Mouse (Mus musculus) brain, embryonic 14.5 days (tissue): Measurements from ENCODE around the gene Prrxl1. TPM values are rescaled to one million over a fixed set of nuclear protein-coding genes. Genes with fewer than 3 reads are reported as not detected.

Experiments used
- DNase-seq: peaks from one replicate; pipeline ENCODE4 v3.0.0-alpha.2; 2011; ENCODE audit warnings: low read depth
- CTCF ChIP-seq: fragments of 200-500 bp; IDR thresholded peaks from 2 replicates; pipeline ENCODE4 v1.5.1; 2012; ENCODE audit warnings: inconsistent platforms, mild to moderate bottlenecking, moderate library complexity, borderline replicate concordance; ENCODE audit not compliant: insufficient read depth, insufficient read length; ENCODE audit errors: extremely low read depth
- POLR2A ChIP-seq: fragments of 200-500 bp; IDR thresholded peaks from 2 replicates; pipeline ENCODE4 v1.6.1; 2012; ENCODE audit warnings: mild to moderate bottlenecking, inconsistent platforms, borderline replicate concordance; ENCODE audit not compliant: poor library complexity, insufficient read depth, insufficient read length, severe bottlenecking; ENCODE audit errors: extremely low read depth
- polyA plus RNA-seq: library from polyadenylated mRNA; depleted of rRNA; stranded (reverse); fragments of >200 nt; gene quantifications from 2 replicates; pipeline ENCODE4 v1.2.3, GENCODE M21; 2012; rRNA removed

Prrxl1 gene
- 1.3 and 7.0 TPM in 2 replicates for polyA plus RNA-seq

DNA sequence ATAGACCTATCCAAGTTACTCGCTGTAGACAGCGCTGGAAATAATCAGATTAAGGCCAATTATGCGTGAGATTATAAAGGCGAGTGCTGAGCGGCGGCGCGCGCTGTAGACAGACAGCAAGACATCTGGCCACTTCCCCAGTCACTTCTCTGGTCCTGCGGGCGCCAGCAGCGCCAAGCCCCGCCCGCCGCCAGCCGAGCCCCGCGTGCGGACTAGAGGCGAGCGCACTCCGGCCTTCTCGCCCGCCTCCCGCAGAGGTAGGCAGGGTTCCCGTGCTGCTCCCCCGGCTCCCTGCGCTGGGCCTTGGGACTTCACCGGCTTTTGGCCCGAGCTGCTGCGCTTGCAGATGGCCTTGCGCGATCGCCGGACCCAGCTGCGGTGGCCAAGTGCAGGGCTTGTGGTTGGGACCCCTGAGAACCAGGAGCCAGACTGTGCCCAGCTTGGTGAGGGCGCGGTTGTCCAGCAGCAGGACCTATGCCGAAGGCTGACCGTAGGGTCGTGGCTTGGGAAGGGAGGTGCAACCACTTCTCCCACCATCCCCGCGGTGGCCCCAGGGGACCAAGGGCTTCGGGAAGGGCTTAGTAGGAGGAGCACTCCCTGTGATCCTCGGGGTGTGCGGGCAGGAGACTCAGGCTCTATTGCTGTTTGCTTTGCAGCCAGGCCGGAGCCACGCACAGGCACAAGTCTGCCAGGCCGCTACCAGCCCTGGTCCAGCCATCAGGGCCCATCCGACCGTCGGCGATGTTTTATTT, at the start of gene Prrxl1:
Gene Prrxl1 (plus strand): TSS at position 118 of the 752 bp plus-strand sequence.
- peak; percentile 70 for DNase-seq
- TF ChIP-seq POLR2A (no peak), CTCF (no peak)

- TF ChIP-seq POLR2A (no peak), CTCF (peak; percentile 12; the same call in 1 of the 2 replicates)
- no peak for DNase-seq
Observed at GRCm38 (mm10) chr14:32551854-32552253, 47.4 kb upstream of the Prrxl1 start.

DNA sequence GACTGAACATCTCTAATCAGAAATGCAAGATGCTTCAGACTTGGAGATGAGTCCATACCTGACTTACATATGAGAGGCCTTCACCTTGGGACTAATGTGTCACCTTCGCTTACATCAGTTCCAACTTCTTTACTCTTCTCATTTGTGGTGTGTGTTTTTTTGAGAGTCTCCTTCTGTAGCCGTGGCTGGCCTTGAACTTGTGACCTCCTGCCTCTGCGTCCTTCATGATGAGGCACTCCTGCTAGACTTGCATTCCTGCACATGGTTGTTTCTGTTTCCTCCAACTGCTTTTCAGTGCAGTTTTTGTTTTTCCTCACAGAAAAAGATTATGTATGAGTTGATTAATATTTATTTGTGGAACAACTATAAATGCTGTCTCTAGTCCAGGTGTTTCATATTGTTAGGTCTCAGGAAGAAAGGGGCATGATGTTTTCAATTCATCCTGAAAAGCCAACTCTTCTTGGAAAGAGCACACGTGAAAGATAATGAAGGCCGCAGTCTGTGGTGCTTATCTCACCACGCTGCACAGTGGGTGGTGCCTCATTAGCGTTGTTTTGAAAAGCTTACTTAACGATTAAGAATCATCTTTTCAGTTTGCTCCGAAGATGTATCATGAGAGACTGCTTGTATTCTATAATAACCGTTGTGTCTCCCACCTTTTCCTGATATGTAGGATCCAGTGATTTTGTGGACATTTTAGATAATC, 45.9 kb upstream of the Prrxl1 start:
- DNase-seq = peak; percentile 13
- TF ChIP-seq POLR2A (no peak), CTCF (no peak)

DNA sequence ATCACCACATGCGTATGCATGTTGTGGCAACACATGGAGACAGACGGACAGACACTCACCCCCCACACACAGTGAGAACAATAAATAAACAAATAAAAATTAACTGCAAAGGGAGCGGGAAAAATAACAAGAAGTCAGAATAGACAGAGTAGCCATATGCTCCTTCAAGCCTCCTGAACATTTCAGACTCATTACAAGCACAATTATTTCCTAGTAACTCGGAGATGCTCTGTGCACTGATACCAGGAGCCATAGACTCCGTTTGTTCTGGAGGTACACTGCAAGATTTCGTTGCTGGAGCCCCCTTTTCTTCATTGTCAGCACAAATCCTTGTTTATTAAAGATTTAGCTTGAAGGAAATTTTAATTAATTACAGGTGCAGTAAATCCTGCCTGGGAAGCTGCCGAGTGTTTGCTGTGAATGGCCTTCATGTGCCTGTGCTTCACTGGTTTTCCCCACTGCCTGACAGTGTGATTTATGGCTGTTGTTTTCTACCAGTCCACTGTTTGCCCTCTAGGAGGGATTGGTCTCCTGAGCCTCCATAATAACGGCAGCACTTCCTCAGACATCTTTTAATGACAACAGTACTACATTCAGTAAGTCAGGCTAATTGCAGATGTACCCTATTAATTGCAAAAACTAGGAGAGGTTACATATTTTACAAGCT, 44.2 kb upstream of the Prrxl1 start:
- TF ChIP-seq CTCF = no peak
- TF ChIP-seq POLR2A = no peak

DNA sequence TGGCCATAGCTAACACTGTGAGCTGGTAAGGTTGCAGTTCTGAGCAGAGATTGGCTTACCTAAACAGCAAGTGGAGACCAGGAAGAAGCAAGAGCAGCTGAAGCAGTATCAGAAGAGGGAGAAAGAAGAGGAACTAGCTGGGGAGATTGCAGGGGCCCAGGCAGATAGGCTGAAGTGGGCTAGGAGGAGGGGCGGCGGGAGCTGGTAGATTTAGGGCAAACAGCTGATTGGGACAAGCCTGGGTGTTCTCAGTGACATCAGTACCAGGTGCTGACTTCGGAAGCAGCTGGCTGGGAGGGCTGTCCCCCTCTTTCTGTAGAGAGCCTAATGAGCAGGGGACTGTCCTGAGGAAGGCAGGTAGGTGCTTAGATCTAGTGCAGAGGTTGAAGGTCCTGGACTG, 37.8 kb upstream of the Prrxl1 start:
- TF ChIP-seq CTCF = no peak
- no peak for TF ChIP-seq POLR2A
- no peak for DNase-seq

More for the DNA sequence above, 44.2 kb upstream of the Prrxl1 start:
- peak; percentile 14 for DNase-seq

GRCm38 (mm10) chr14:32563661-32564060, 35.5 kb upstream of the Prrxl1 start:
- DNase-seq = no peak
- TF ChIP-seq POLR2A = no peak
- no peak for TF ChIP-seq CTCF

DNA sequence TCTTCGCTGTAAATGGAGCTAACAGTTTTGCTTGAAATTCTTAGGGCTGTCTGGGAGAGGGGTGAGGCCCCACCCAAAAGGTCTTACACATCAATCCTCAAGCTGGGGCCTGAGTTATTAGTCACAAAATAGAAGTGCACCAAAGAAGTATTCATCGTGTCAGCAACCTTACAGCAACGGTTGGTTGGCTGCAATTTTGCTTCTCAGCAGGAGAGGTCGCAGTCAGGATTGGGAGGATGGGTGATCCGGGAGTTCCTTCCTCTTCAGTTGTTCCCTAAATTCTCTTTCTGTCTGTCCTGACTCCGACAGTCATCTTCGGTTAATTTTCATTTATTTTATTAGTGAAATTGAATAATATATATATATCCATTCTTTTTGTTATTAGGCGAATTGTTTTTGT, 26.7 kb upstream of the Prrxl1 start:
- peak; percentile 34; the same call in 1 of the 2 replicates for TF ChIP-seq CTCF
- TF ChIP-seq POLR2A = no peak
- no peak for DNase-seq

DNA sequence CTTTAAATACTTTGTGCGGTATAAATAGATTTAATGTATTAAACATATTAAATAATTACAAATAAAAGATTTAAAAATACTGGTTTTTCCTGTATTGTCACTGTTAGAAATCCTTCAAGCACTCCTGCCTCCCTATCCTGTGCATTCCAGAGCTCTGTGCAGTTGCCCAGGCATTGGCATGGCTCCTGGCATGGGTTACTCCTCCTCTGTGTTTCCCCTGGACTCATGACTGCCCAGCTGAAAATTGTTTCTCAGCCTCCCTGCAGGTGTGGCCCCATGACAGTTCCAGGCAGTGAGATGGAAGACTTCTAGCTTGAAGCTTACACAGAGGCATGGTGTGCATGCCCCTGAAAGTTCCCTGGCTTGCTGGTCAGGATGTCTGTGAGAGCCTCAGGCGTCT, 20.8 kb upstream of the Prrxl1 start:
- no peak for DNase-seq
- no peak for TF ChIP-seq POLR2A
- no peak for TF ChIP-seq CTCF

- TF ChIP-seq POLR2A = no peak
- TF ChIP-seq CTCF = no peak
- DNase-seq = no peak
Observed at GRCm38 (mm10) chr14:32583696-32584095, 15.5 kb upstream of the Prrxl1 start.

- TF ChIP-seq POLR2A (no peak), CTCF (peak; percentile 93; the same call in 1 of the 2 replicates)
- DNase-seq = peak; percentile 83
Observed at GRCm38 (mm10) chr14:32587013-32587784, 12.0 kb upstream of the Prrxl1 start.
